Mouse (Mus musculus): Measurements from ENCODE around the gene Syne1. TPM values are rescaled to one million over a fixed set of nuclear protein-coding genes. Genes with fewer than 3 reads are reported as not detected.
A peak's percentile ranks its signal among the peaks of the same experiment; 100 is the strongest.
"Not testable (repeated sequence)": the region's sequence is repeated elsewhere in the genome, so short reads cannot be mapped to it uniquely, and the experiment has no call there.

The Syne1 gene
- polyA plus RNA-seq, 1 experiment from 2014 or later: 6.2 TPM

DNA sequence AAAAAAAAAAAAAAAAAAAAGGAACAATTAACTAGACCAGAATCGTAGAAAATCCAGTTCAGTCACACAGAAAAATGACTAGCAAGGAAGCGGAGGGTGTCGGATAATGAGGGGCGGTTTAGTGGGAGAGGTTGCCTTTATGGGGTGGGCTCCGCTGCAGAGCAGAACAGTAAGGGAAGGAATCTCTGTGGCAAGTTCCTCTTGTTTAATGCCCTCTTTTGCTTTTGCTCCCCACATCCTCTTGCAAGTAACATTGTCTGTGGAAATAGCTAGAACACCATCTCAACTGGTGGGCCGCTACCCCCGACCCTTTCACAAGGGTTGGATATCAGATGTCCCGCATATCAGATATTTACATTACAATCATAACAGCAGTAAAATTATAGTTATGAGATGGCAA is 37.1 kb downstream of the Syne1 start:
- no peaks in the 10 kb centered on the region for H3K9me3 ChIP-seq (ENCODE audit: low read length)
- 87% methylated on average over 8 of the region's 8 CpGs for WGBS
- H3K9ac ChIP-seq (replicated peaks; ENCODE audit: low read depth): no peak overlapping the region
- no peak overlapping the region for H3K27ac ChIP-seq (ENCODE audit: low read length)
- DNase-seq (ENCODE audit: low spot score) (no peak), ATAC-seq (no peak)
- H3K4me2 ChIP-seq (replicated peaks; ENCODE audit: low read depth, low read length): no peak overlapping the region
- H3K4me3 ChIP-seq (ENCODE audit: low read depth, low read length): no peak overlapping the region
- TF ChIP-seq EP300 (IDR thresholded peaks at IDR 0.05) (no peak), CTCF (IDR thresholded peaks at IDR 0.05) (no peak)
- H3K4me1 ChIP-seq (ENCODE audit: insufficient read depth, low read depth, low read length): no peaks in the 10 kb centered on the region
- H3K27me3 ChIP-seq (replicated peaks; ENCODE audit: insufficient read depth, low read length): no peaks in the 10 kb centered on the region
- H3K36me3 ChIP-seq (ENCODE audit: insufficient read depth, low read length): no peaks in the 10 kb centered on the region

DNA sequence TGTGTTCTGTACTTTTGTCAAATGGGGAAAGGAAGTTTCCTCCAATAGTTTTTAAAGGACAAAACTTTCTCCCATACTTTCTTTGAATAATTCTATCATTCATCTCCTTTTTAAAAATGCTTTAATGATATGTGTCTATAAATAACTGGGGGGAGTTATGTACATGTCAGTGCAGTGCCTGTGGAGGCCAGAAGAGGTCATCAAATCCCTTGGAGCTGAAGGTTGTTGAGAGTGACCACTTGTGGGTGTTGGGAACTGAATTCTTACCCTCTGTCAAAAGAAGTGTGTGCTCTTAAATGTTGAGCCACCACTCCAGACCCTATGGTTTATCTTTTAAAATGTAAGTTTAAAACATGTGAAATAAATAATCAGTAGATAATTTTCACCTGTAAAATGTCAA is 39.0 kb downstream of the Syne1 start:
- Histone ChIP-seq H3K9ac (replicated peaks; ENCODE audit: low read depth) (no peak overlapping the region), H3K36me3 (ENCODE audit: insufficient read depth, low read length) (no peaks in the 10 kb centered on the region), H3K27me3 (replicated peaks; ENCODE audit: insufficient read depth, low read length) (no peaks in the 10 kb centered on the region), H3K4me2 (replicated peaks; ENCODE audit: low read depth, low read length) (no peak overlapping the region), H3K4me3 (ENCODE audit: low read depth, low read length) (no peak overlapping the region), H3K9me3 (ENCODE audit: low read length) (no peaks in the 10 kb centered on the region), H3K27ac (ENCODE audit: low read length) (no peak overlapping the region), H3K4me1 (ENCODE audit: insufficient read depth, low read depth, low read length) (no peaks in the 10 kb centered on the region)
- DNase-seq (ENCODE audit: low spot score): peak; percentile 15
- no peak for TF ChIP-seq EP300 (IDR thresholded peaks at IDR 0.05)
- TF ChIP-seq CTCF (IDR thresholded peaks at IDR 0.05): peak; percentile 64
- ATAC-seq: no peak

DNA sequence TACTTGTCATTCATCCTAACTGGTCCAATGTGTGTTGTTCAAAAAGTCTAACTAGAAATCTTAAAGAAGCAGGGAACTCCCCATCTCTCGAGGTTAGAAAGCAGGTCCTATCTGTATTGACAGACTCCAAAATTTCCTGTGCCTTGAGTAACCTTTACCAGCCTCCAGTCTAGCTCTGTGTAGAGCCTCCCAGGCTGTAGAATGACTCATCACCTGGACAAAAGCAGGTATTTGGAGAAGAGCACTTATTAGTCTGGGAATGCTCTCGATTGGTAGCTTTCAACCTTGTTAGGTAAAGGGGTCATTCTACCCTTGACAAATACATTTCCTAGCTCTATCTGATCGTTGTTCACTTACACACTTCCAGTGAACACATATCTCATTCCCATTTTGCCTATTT is 39.9 kb downstream of the Syne1 start:
- WGBS: 52% methylated on average over 3 of the region's 3 CpGs
- no peaks in the 10 kb centered on the region for H3K36me3 ChIP-seq (ENCODE audit: insufficient read depth, low read length)
- ATAC-seq (no peak), DNase-seq (ENCODE audit: low spot score) (no peak)
- H3K27me3 ChIP-seq (replicated peaks; ENCODE audit: insufficient read depth, low read length): no peaks in the 10 kb centered on the region
- TF ChIP-seq EP300 (IDR thresholded peaks at IDR 0.05) (no peak), CTCF (IDR thresholded peaks at IDR 0.05) (no peak)
- no peak overlapping the region for H3K9ac ChIP-seq (replicated peaks; ENCODE audit: low read depth)
- no peaks in the 10 kb centered on the region for H3K4me1 ChIP-seq (ENCODE audit: insufficient read depth, low read depth, low read length)
- H3K4me2 ChIP-seq (replicated peaks; ENCODE audit: low read depth, low read length): no peak overlapping the region
- H3K27ac ChIP-seq (ENCODE audit: low read length): no peak overlapping the region
- H3K9me3 ChIP-seq (ENCODE audit: low read length): no peaks in the 10 kb centered on the region
- H3K4me3 ChIP-seq (ENCODE audit: low read depth, low read length): no peak overlapping the region

DNA sequence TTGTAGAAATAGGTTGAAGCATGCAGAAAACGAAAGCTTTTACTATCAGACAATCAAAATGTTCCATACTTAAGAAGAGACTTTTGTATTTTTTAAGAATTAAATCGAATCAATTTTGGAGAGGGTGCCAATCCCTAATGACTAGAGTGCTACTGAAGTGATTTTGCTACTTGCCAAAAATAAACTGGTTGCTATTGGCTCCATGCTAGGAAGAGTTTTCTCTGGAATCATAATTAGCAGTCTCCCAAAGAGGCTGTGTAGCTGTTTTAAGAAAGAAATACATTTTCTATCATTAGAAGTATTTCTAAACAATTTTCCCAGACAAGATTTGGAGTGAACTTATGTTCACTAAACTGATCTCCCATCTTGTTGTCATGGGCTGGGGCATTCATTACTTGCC is 43.8 kb downstream of the Syne1 start:
- Histone ChIP-seq H3K4me3 (ENCODE audit: low read depth, low read length) (no peak overlapping the region), H3K4me2 (replicated peaks; ENCODE audit: low read depth, low read length) (no peak overlapping the region), H3K27me3 (replicated peaks; ENCODE audit: insufficient read depth, low read length) (no peaks in the 10 kb centered on the region), H3K27ac (ENCODE audit: low read length) (no peak overlapping the region), H3K4me1 (ENCODE audit: insufficient read depth, low read depth, low read length) (no peaks in the 10 kb centered on the region), H3K9me3 (ENCODE audit: low read length) (no peaks in the 10 kb centered on the region), H3K36me3 (ENCODE audit: insufficient read depth, low read length) (no peaks in the 10 kb centered on the region), H3K9ac (replicated peaks; ENCODE audit: low read depth) (no peak overlapping the region)
- ATAC-seq (no peak), DNase-seq (ENCODE audit: low spot score) (no peak)
- 74% methylated on average over 2 of the region's 2 CpGs for WGBS
- TF ChIP-seq CTCF (IDR thresholded peaks at IDR 0.05) (no peak), EP300 (IDR thresholded peaks at IDR 0.05) (no peak)

DNA sequence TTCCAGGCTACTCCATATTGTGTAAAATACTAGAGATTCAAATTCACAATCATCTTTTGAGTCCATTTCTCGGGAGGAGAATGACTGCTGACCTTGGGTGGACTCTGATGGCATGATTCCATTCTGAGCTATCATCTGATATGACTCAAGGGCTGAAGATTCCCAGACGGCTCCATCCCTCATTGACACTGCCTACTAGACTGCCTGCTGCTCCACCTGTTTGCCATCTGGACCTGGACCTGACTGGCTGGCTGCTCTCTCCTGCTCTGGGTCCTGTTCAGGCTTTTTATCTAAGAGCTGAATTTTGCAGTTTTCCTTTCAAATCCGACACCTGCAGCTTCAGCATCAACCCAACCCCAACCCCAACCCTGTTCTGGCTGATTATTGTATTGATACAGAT is 46.5 kb downstream of the Syne1 start:
- Histone ChIP-seq H3K9me3 (ENCODE audit: low read length) (no peaks in the 10 kb centered on the region), H3K27me3 (replicated peaks; ENCODE audit: insufficient read depth, low read length) (no peaks in the 10 kb centered on the region), H3K36me3 (ENCODE audit: insufficient read depth, low read length) (no peaks in the 10 kb centered on the region), H3K9ac (replicated peaks; ENCODE audit: low read depth) (no peak overlapping the region), H3K4me3 (ENCODE audit: low read depth, low read length) (no peak overlapping the region), H3K27ac (ENCODE audit: low read length) (no peak overlapping the region), H3K4me2 (replicated peaks; ENCODE audit: low read depth, low read length) (no peak overlapping the region), H3K4me1 (ENCODE audit: insufficient read depth, low read depth, low read length) (no peaks in the 10 kb centered on the region)
- no peak for DNase-seq (ENCODE audit: low spot score)
- ATAC-seq: no peak
- TF ChIP-seq EP300 (IDR thresholded peaks at IDR 0.05) (no peak), CTCF (IDR thresholded peaks at IDR 0.05) (no peak)
- WGBS: 52% methylated on average over 3 of the region's 3 CpGs

DNA sequence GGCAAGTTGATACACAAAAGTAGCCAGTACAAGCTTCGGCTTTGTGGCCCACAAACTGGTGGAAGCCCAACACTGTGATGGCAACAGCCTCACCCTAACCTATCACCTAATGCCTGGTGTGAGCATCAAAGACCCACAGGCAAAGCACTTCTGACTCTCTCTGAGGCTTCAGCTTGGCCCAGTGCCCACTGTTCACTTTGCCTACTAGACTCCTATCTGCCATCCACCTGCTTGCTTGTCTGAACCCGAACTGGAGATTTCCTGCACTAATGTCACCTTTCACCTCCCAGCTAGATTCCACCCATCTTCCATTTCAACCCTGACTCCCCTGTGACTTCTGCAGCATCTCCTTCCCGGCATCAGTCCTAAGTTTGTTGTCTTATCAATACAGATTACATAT is 47.4 kb downstream of the Syne1 start:
- Histone ChIP-seq H3K9ac (replicated peaks; ENCODE audit: low read depth) (no peak overlapping the region), H3K9me3 (ENCODE audit: low read length) (no peaks in the 10 kb centered on the region), H3K36me3 (ENCODE audit: insufficient read depth, low read length) (no peaks in the 10 kb centered on the region), H3K4me2 (replicated peaks; ENCODE audit: low read depth, low read length) (no peak overlapping the region), H3K27me3 (replicated peaks; ENCODE audit: insufficient read depth, low read length) (no peaks in the 10 kb centered on the region), H3K4me3 (ENCODE audit: low read depth, low read length) (no peak overlapping the region), H3K4me1 (ENCODE audit: insufficient read depth, low read depth, low read length) (no peaks in the 10 kb centered on the region), H3K27ac (ENCODE audit: low read length) (no peak overlapping the region)
- DNase-seq (ENCODE audit: low spot score) (no peak), ATAC-seq (no peak)
- no peak for TF ChIP-seq EP300 (IDR thresholded peaks at IDR 0.05)
- TF ChIP-seq CTCF (IDR thresholded peaks at IDR 0.05): no peak
- WGBS: 72% methylated on average over 3 of the region's 3 CpGs

DNA sequence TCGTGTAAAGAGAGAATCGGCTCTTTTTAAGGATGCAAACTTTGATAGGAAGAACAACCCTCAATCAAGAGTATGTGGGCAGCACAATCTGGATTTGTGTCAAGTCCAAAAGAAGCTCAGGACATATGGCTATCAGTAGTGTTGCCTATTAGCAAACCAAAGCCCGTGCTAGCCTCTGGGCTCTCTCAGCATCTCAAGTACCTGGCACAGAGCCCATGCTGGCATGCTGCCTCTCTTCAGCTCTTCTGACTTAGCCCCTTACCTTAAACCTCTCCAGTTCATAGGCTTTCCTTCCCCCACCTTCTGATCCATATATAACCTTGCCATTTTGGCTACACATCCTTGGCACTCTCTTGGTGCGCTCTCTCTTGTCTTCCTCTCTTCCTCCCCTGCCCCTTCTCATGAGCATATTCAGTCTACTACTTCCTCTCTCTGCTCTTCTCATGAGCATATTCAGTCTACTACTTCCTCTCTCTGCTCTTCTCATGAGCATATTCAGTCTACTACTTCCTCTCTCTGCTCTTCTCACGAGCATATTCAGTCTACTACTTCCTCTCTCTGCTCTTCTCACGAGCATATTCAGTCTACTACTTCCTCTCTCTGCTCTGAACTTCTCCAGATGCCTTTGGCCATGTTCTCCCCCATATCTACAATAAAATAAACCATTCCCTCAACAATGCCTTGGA is 51.5 kb downstream of the Syne1 start:
- H3K4me2 ChIP-seq (replicated peaks; ENCODE audit: low read depth, low read length); ATAC-seq; H3K36me3 ChIP-seq (ENCODE audit: insufficient read depth, low read length); H3K9ac ChIP-seq (replicated peaks; ENCODE audit: low read depth); H3K9me3 ChIP-seq (ENCODE audit: low read length); H3K27ac ChIP-seq (ENCODE audit: low read length); H3K4me3 ChIP-seq (ENCODE audit: low read depth, low read length); H3K4me1 ChIP-seq (ENCODE audit: insufficient read depth, low read depth, low read length); H3K27me3 ChIP-seq (replicated peaks; ENCODE audit: insufficient read depth, low read length); DNase-seq (ENCODE audit: low spot score): not testable (repeated sequence)
- 54% methylated on average over 6 of the region's 6 CpGs for WGBS
